Mouse (Mus musculus): Measurements from ENCODE around the gene Maco1.
"Not testable (repeated sequence)": the region's sequence is repeated elsewhere in the genome, so short reads cannot be mapped to it uniquely, and the experiment has no call there.

Maco1 gene

GRCm38 (mm10) chr4:134858494-134858893, 5.3 kb upstream of the Maco1 start:
- no peak for DNase-seq (ENCODE audit: low read depth, low spot score)

GRCm38 (mm10) chr4:134856501-134856900, 3.4 kb upstream of the Maco1 start:
- no peak for DNase-seq (ENCODE audit: low read depth, low spot score)

- DNase-seq (ENCODE audit: low read depth, low spot score), result no peak
Measured at GRCm38 (mm10) chr4:134856056-134856455, 2.9 kb upstream of the Maco1 start.

DNA sequence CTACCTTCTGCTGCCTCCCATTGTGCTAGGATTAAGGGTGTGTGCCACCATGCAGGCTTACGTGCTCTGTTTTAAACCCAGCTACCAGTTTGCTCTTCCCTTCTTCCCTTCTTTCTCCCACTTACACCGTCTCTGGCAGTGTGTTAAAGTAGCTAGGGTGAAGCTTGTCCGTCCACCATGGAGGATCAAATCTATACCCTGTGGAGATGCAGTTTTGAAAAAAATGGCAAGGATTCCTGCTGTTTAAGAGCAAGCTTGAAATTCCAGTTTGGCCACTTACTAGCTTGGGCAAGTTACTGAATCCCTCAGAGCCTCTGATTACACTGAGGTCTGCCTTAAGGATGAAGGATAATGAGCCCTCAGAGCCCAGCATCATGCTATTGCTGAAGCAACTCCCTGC, 2.2 kb upstream of the Maco1 start:
- DNase-seq (ENCODE audit: low read depth, low spot score), result no peak

- peak; percentile 81 for DNase-seq (ENCODE audit: low read depth, low spot score)
Measured at GRCm38 (mm10) chr4:134853637-134854485, 716 bp upstream of the Maco1 start.

- DNase-seq (ENCODE audit: low read depth, low spot score), result no peak
Measured at GRCm38 (mm10) chr4:134852438-134853255, 498 bp downstream of the Maco1 start.

- no peak for DNase-seq (ENCODE audit: low read depth, low spot score)
Measured at GRCm38 (mm10) chr4:134851876-134852275, 1.3 kb downstream of the Maco1 start.

GRCm38 (mm10) chr4:134851236-134851635, 1.9 kb downstream of the Maco1 start:
- no peak for DNase-seq (ENCODE audit: low read depth, low spot score)

GRCm38 (mm10) chr4:134850551-134850950, 2.6 kb downstream of the Maco1 start:
- DNase-seq (ENCODE audit: low read depth, low spot score), result no peak

GRCm38 (mm10) chr4:134847587-134847986, 5.6 kb downstream of the Maco1 start:
- no peak for DNase-seq (ENCODE audit: low read depth, low spot score)

- no peak for DNase-seq (ENCODE audit: low read depth, low spot score)
Measured at GRCm38 (mm10) chr4:134843566-134843965, 9.6 kb downstream of the Maco1 start.

GRCm38 (mm10) chr4:134840231-134840630, 12.9 kb downstream of the Maco1 start:
- DNase-seq (ENCODE audit: low read depth, low spot score), result no peak

DNA sequence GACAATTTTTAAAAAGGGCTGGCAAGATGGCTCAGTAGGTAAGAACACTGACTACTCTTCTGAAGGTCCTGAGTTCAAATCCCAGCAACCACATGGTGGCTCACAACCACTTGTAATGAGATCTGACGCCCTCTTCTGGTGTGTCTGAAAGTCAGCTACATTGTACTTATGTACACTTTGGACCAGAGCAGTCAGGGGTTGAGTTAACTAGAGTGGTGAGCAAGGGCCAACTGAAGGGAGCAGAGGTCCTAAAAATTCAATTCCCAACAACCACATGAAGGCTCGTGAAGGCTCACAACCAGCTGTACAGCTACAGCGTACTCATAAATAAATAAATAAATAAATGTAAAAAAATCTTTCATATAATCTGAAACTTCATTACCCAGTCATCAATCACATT, 14.4 kb downstream of the Maco1 start:
- not testable (repeated sequence) for DNase-seq (ENCODE audit: low read depth, low spot score)

GRCm38 (mm10) chr4:134838221-134838620, 14.9 kb downstream of the Maco1 start:
- no peak for DNase-seq (ENCODE audit: low read depth, low spot score)

- no peak for DNase-seq (ENCODE audit: low read depth, low spot score)
Measured at GRCm38 (mm10) chr4:134835486-134835885, 17.7 kb downstream of the Maco1 start.

GRCm38 (mm10) chr4:134831934-134832333, 21.2 kb downstream of the Maco1 start:
- DNase-seq (ENCODE audit: low read depth, low spot score), result no peak

GRCm38 (mm10) chr4:134827806-134828205, 25.3 kb downstream of the Maco1 start:
- no peak for DNase-seq (ENCODE audit: low read depth, low spot score)

DNA sequence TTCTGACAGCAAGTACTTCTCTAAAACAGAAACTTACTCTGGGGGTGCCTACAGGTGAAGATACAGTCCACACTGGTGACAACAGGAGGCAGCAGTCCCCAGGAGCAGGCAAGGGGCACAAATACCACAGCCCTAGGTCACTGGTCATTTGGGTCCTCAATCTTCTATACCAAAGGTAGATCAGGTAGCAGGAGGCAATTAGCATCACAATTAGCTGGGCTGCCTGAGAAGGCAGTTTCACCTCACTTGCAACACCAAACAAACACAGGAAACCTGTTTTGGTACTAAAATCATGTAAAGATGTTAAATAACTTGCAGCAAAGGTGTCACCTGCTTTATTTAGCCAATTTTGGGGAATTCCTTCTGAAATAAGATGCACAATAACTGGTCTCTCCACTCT, 26.8 kb downstream of the Maco1 start:
- DNase-seq (ENCODE audit: low read depth, low spot score), result no peak

- DNase-seq (ENCODE audit: low read depth, low spot score), result not testable (repeated sequence)
Measured at GRCm38 (mm10) chr4:134825864-134826263, 27.3 kb downstream of the Maco1 start.

- no peak for DNase-seq (ENCODE audit: low read depth, low spot score)
Measured at GRCm38 (mm10) chr4:134823560-134823959, 29.6 kb downstream of the Maco1 start.

- DNase-seq (ENCODE audit: low read depth, low spot score), result no peak
Measured at GRCm38 (mm10) chr4:134821061-134821460, 32.1 kb downstream of the Maco1 start.

- no peak for DNase-seq (ENCODE audit: low read depth, low spot score)
Measured at GRCm38 (mm10) chr4:134817706-134818105, 35.4 kb downstream of the Maco1 start.

DNA sequence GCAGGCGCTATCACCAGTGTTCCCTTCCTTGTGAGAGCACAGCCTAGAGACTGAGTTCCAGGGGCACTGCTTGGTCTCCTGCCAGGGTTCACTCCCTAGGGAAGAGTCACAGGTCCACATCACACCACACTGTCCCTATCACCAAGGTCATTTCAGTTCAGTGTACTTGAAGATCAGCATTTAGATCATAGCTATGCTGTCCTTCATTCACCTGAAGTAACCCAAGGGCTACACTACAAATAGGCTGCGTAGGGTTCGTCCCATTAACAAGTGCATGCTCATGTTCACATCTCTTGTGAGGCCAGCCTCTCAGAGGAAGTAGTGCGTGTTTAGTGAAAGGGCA, 38.9 kb downstream of the Maco1 start:
- DNase-seq (ENCODE audit: low read depth, low spot score), result no peak

Measured in retina, adult 2 months (tissue).